Mouse (Mus musculus): Measurements from ENCODE around the gene Nsmce1. TPM values are rescaled to one million over a fixed set of nuclear protein-coding genes. Genes with fewer than 3 reads are reported as not detected.

The Nsmce1 gene
- 122 and 123 TPM in 2 replicates for polyA plus RNA-seq (2016; fragmentation: Nextera tagmentation; extraction: Ambion mirVana)

- WGBS: under 1% methylated on average over 56 of the region's 56 CpGs
- H3K36me3 ChIP-seq: peaks cover 5% of the 10 kb centered on the region
- no peaks in the 10 kb centered on the region for H3K27me3 ChIP-seq (ENCODE audit: insufficient read depth, poor library complexity, severe bottlenecking)
- peak within 1 kb of the TSS; percentile 67 for H3K4me3 ChIP-seq
- peaks cover 14% of the 10 kb centered on the region for H3K4me1 ChIP-seq
- H3K9me3 ChIP-seq: no peaks in the 10 kb centered on the region
- H3K27ac ChIP-seq: peak within 1 kb of the TSS; percentile 92
- DNase-seq (ENCODE audit: low spot score): peak; percentile 98
Observed at GRCm38 (mm10) chr7:125490947-125491735, at the start of gene Nsmce1. Nsmce1 (minus strand) TSS chr7:125491596.

GRCm38 (mm10) chr7:125541026-125541425 is 49.6 kb upstream of the Nsmce1 start:
- H3K9me3 ChIP-seq: no peaks in the 10 kb centered on the region
- H3K4me3 ChIP-seq: no peak overlapping the region
- 83% methylated on average over 1 of the region's 1 CpGs for WGBS
- peaks cover 9% of the 10 kb centered on the region; the same call in 1 of the 2 replicates for H3K4me1 ChIP-seq
- H3K27ac ChIP-seq: no peak overlapping the region
- no peaks in the 10 kb centered on the region for H3K36me3 ChIP-seq
- H3K27me3 ChIP-seq (ENCODE audit: insufficient read depth, poor library complexity, severe bottlenecking): 0 out of 2 replicates have a peak, but pooled peaks cover 3% of the 10 kb centered on the region
- peak; percentile 52 for DNase-seq (ENCODE audit: low spot score)

DNA sequence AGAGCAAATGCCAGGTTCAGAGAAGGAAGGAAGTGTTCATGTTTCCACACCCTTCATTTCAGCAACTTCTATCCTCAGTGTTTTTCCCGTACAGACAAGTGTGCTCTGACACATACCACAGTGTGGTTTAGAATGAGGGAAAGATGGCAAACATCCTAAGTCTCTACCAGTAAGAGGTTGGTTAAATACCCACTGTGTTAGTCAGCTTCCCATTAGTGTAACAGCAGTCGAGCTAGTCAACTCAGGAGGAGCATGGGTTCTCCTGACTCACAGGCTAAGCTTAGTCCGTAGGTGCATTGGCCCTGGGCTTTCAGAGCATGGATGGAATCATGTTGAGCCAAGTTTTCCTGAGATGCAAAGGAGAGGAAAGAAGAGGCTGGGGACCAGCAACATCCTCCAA is 48.0 kb upstream of the Nsmce1 start:
- no peak overlapping the region for H3K4me3 ChIP-seq
- H3K36me3 ChIP-seq: no peaks in the 10 kb centered on the region
- peaks cover 4% of the 10 kb centered on the region; the same call in 1 of the 2 replicates for H3K9me3 ChIP-seq
- H3K4me1 ChIP-seq: peaks cover 9% of the 10 kb centered on the region; the same call in 1 of the 2 replicates
- peak; percentile 41 for DNase-seq (ENCODE audit: low spot score)
- 0 out of 2 replicates have a peak, but pooled peaks cover 3% of the 10 kb centered on the region for H3K27me3 ChIP-seq (ENCODE audit: insufficient read depth, poor library complexity, severe bottlenecking)
- WGBS: 83% methylated on average over 3 of the region's 3 CpGs
- H3K27ac ChIP-seq: no peak overlapping the region

DNA sequence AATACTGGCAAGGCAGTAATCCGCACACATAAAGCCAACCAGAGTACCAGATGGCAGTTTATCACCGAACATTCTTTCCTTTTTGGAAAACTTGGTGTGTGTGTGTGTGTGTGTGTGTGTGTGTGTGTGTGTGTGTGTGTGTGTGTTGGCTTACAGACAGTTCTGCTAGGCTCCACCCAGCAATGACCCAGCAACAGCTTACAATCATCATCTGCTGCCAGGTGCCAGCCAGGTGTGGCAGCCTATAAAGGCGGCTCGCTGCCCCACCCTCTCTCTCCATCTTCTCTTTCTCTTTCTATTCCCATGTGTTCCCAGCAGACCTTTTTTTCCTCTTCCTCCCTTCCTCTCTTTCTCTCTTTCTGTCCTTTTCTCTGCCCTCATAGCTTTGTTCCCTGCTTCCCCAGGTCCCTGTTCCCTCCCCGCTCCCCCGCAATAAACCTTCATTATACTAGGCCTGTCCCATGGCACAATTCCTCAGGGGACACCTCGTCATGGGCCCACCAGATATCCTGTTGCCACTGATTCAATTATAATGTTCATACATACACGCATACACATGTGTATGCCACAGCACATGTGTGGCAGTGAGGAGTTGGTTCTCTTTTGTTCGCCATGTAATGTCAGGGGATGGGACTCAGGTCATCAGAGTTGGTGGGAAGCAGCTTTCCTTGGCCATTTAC is 36.6 kb upstream of the Nsmce1 start:
- Histone ChIP-seq H3K4me3 (no peak overlapping the region), H3K36me3 (no peaks in the 10 kb centered on the region), H3K27me3 (ENCODE audit: insufficient read depth, poor library complexity, severe bottlenecking) (no peaks in the 10 kb centered on the region), H3K9me3 (no peaks in the 10 kb centered on the region), H3K4me1 (peaks cover 2% of the 10 kb centered on the region; the same call in 1 of the 2 replicates), H3K27ac (no peak overlapping the region)
- 87% methylated on average over 9 of the region's 9 CpGs for WGBS
- peak; percentile 65 for DNase-seq (ENCODE audit: low spot score)

DNA sequence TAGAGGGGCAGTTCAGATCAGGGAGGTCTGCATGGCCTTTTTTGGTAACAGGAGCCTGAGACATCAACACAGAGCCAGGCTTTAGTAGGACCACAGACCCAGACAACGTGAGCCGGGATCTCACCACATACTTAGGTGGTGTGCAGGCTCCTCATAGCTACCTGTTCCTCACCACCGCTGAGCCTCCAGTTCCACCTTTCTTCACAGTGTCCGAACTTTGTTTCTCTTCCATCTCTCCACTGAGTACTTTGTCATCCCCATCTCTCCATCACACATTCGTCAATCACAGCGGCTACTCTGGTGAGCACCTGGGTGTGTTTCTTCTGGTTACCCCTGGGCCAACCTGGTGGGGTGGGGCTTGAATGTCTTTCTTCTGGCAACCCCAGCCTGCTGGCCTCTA is 35.8 kb upstream of the Nsmce1 start:
- no peak overlapping the region for H3K27ac ChIP-seq
- peaks cover 3% of the 10 kb centered on the region; the same call in 1 of the 2 replicates for H3K4me1 ChIP-seq
- no peaks in the 10 kb centered on the region for H3K27me3 ChIP-seq (ENCODE audit: insufficient read depth, poor library complexity, severe bottlenecking)
- H3K9me3 ChIP-seq: no peaks in the 10 kb centered on the region
- no peaks in the 10 kb centered on the region for H3K36me3 ChIP-seq
- whole genome bisulfite sequencing: 80% methylated on average over 6 of the region's 6 CpGs
- DNase-seq (ENCODE audit: low spot score): peak; percentile 54
- no peak overlapping the region for H3K4me3 ChIP-seq

- Histone ChIP-seq H3K36me3 (no peaks in the 10 kb centered on the region), H3K27ac (no peak overlapping the region), H3K27me3 (ENCODE audit: insufficient read depth, poor library complexity, severe bottlenecking) (no peaks in the 10 kb centered on the region), H3K9me3 (no peaks in the 10 kb centered on the region), H3K4me1 (peaks cover 3% of the 10 kb centered on the region; the same call in 1 of the 2 replicates), H3K4me3 (no peak overlapping the region)
- DNase-seq (ENCODE audit: low spot score): peak; percentile 73
- 41% methylated on average over 3 of the region's 3 CpGs for WGBS
Observed at GRCm38 (mm10) chr7:125523051-125523450, 31.7 kb upstream of the Nsmce1 start.

DNA sequence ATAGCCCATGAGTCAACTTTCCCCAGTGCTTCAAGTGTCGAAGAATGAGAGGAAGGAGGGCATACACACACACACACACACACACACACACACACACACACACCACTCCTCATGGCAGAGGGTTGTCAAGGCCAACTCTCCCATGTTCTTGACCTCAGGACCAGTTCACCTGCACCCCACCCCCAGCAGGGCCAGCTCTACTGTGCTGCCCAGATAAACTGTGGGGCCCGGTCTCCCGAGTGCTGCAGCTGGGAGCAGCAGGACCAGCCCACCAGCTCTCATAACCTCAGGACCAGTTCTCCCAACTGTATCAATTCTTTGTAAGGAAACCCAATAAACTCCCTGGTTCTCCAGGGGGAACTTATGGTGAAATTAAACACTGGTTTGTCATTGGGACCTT is 28.3 kb upstream of the Nsmce1 start:
- WGBS: 73% methylated on average over 3 of the region's 3 CpGs
- peak; percentile 78 for DNase-seq (ENCODE audit: low spot score)
- H3K4me3 ChIP-seq: no peak overlapping the region
- H3K36me3 ChIP-seq: no peaks in the 10 kb centered on the region
- H3K4me1 ChIP-seq: peaks cover 3% of the 10 kb centered on the region; the same call in 1 of the 2 replicates
- no peaks in the 10 kb centered on the region for H3K27me3 ChIP-seq (ENCODE audit: insufficient read depth, poor library complexity, severe bottlenecking)
- H3K27ac ChIP-seq: peak overlapping the region; percentile 50; the same call in 1 of the 2 replicates
- H3K9me3 ChIP-seq: no peaks in the 10 kb centered on the region

DNA sequence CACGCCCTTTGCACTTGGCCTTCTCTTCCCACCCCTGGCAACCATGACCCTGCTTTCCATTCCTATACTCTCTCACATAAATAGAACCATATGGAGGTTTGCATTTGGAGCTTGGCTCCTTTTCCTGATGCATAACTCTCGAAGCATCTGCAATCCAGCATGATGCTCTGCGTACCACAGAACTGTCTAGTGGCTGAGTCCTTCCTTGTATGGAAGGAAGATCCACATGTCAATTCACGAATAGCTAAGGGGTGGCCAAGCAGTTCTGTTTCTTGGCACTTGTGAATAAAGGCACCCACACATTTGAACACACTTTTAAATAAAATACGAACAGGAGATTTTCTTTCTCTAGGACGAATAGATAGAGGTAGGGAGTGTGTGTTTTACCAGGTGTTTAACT is 26.1 kb upstream of the Nsmce1 start:
- no peak overlapping the region for H3K27ac ChIP-seq
- H3K36me3 ChIP-seq: no peaks in the 10 kb centered on the region
- H3K4me1 ChIP-seq: no peaks in the 10 kb centered on the region
- no peaks in the 10 kb centered on the region for H3K27me3 ChIP-seq (ENCODE audit: insufficient read depth, poor library complexity, severe bottlenecking)
- WGBS: 84% methylated on average over 6 of the region's 6 CpGs
- no peak for DNase-seq (ENCODE audit: low spot score)
- H3K4me3 ChIP-seq: no peak overlapping the region
- no peaks in the 10 kb centered on the region for H3K9me3 ChIP-seq

DNA sequence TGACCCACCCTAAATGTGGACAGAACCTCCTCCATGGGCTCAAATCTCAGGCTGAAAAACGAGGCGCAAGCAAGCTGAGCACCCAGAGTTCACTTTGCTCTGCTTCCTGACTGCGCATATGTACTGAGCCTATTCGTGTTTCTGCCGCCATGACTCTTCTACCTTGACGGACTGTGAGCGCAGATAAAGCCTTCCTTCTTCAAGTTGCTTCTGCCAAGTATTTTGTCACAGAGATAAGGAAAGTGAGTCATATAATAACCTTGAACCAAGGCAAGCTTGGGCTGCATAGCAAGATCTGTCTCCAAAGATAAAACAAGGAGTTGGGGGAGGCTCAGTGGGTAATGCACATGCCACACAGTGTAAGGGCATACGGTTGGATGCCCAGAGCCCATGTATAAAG is 25.3 kb upstream of the Nsmce1 start:
- Histone ChIP-seq H3K4me3 (no peak overlapping the region), H3K27me3 (ENCODE audit: insufficient read depth, poor library complexity, severe bottlenecking) (no peaks in the 10 kb centered on the region), H3K9me3 (no peaks in the 10 kb centered on the region), H3K27ac (no peak overlapping the region), H3K4me1 (no peaks in the 10 kb centered on the region), H3K36me3 (no peaks in the 10 kb centered on the region)
- 75% methylated on average over 8 of the region's 8 CpGs for WGBS
- DNase-seq (ENCODE audit: low spot score): peak; percentile 71

GRCm38 (mm10) chr7:125515081-125515853 is 23.9 kb upstream of the Nsmce1 start:
- peak; percentile 61 for DNase-seq (ENCODE audit: low spot score)
- Histone ChIP-seq H3K27me3 (ENCODE audit: insufficient read depth, poor library complexity, severe bottlenecking) (no peaks in the 10 kb centered on the region), H3K36me3 (no peaks in the 10 kb centered on the region), H3K4me3 (no peak overlapping the region), H3K27ac (no peak overlapping the region), H3K9me3 (no peaks in the 10 kb centered on the region), H3K4me1 (no peaks in the 10 kb centered on the region)
- 78% methylated on average over 5 of the region's 5 CpGs for WGBS

- 73% methylated on average over 2 of the region's 2 CpGs for WGBS
Observed at GRCm38 (mm10) chr7:125511852-125512251, 20.5 kb upstream of the Nsmce1 start.

DNA sequence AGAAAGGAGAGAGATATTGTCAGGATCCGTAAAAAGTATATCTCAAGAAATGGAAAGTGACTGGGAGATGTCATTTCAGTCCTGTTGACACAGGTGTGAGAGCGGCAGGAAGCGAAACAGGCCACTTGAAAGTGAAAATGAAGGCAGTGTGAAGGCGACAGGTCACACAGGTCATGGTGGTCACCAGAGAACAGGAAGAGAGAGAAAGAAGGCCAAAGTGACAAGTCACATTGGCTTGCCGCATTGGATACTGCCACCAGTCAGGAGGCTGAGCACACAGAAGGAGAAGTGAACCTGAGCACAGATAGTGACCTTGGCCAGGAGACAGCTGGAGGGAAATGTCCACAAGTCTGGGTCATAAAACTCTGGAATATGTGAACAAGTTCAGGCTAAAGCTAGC is 20.0 kb upstream of the Nsmce1 start:
- 65% methylated on average over 5 of the region's 5 CpGs for WGBS
- Histone ChIP-seq H3K27me3 (ENCODE audit: insufficient read depth, poor library complexity, severe bottlenecking) (no peaks in the 10 kb centered on the region), H3K27ac (no peak overlapping the region), H3K4me1 (no peaks in the 10 kb centered on the region), H3K4me3 (no peak overlapping the region), H3K36me3 (no peaks in the 10 kb centered on the region), H3K9me3 (no peaks in the 10 kb centered on the region)
- peak; percentile 50 for DNase-seq (ENCODE audit: low spot score)

More at GRCm38 (mm10) chr7:125511852-125512251, 20.5 kb upstream of the Nsmce1 start:
- H3K4me3 ChIP-seq: no peak overlapping the region
- DNase-seq (ENCODE audit: low spot score): peak; percentile 45
- no peak overlapping the region for H3K27ac ChIP-seq
- H3K4me1 ChIP-seq: no peaks in the 10 kb centered on the region
- H3K9me3 ChIP-seq: no peaks in the 10 kb centered on the region
- no peaks in the 10 kb centered on the region for H3K27me3 ChIP-seq (ENCODE audit: insufficient read depth, poor library complexity, severe bottlenecking)
- H3K36me3 ChIP-seq: no peaks in the 10 kb centered on the region
